Mouse (Mus musculus): ENCODE data around the gene Med18.
A peak's percentile ranks its signal among the peaks of the same experiment; 100 is the strongest.

GRCm38 (mm10) chr4:132421923-132422782 lies 41.6 kb downstream of the Med18 start, which contains the start of gene Phactr4:
- TF ChIP-seq CTCF (IDR thresholded peaks at IDR 0.05; ENCODE audit: extremely low read depth, insufficient read depth, insufficient read length, insufficient replicate concordance) (no peak), POLR2A (IDR thresholded peaks at IDR 0.05; ENCODE audit: low read depth, low read length) (peak; percentile 14; the same call in 1 of the 2 replicates)
